Mouse (Mus musculus) C2C12 (cell line): ENCODE measurements at regions not wholly inside any gene's neighbourhood (a gene's known extent, or its start where the extent isn't known, plus 50 kb on each side); places are given as distances from the start of the nearest gene placed in this dataset.

Source experiments
- H3K27me3 ChIP-seq: one replicate; pipeline ENCODE4 v1.6.1; 2011; ENCODE audit not compliant: control insufficient read depth, insufficient read depth, insufficient read length
- H3K36me3 ChIP-seq: one replicate; pipeline ENCODE4 v1.6.1; 2011; ENCODE audit not compliant: control insufficient read depth, insufficient read depth
- H3K4me3 ChIP-seq: one replicate; pipeline ENCODE4 v1.5.1; 2011; ENCODE audit warnings: mild to moderate bottlenecking, control low read depth; ENCODE audit not compliant: poor library complexity, insufficient read depth, severe bottlenecking
- H3K79me2 ChIP-seq: one replicate; pipeline ENCODE4 v1.6.1; 2011; ENCODE audit not compliant: control insufficient read depth, insufficient read depth
- H3K79me3 ChIP-seq: one replicate; pipeline ENCODE4 v1.6.1; 2011; ENCODE audit warnings: low read depth, control low read depth
- H3ac ChIP-seq: one replicate; pipeline ENCODE3; 2011; ENCODE audit warnings: low read depth; ENCODE audit not compliant: control insufficient read depth, insufficient read length
- CEBPB ChIP-seq: IDR thresholded peaks from one replicate; pipeline ENCODE4 v1.6.1; 2011; ENCODE audit warnings: low read depth, mild to moderate bottlenecking, control low read depth, moderate library complexity
- CTCF ChIP-seq: IDR thresholded peaks from one replicate; pipeline ENCODE4 v1.5.1; 2011; ENCODE audit not compliant: control insufficient read depth, insufficient read depth, insufficient read length
- FOSL1 ChIP-seq: IDR thresholded peaks from one replicate; pipeline ENCODE4 v1.8.0; 2011; ENCODE audit warnings: mild to moderate bottlenecking, low read length; ENCODE audit not compliant: poor library complexity, insufficient read depth, severe bottlenecking
- MAX ChIP-seq: IDR thresholded peaks from one replicate; pipeline ENCODE4 v1.6.1; 2011; ENCODE audit warnings: mild to moderate bottlenecking, control low read depth
- MYOD1 ChIP-seq: IDR thresholded peaks from one replicate; pipeline ENCODE4 v1.6.1; 2011; ENCODE audit warnings: low read depth; ENCODE audit not compliant: control insufficient read depth, insufficient read length
- MYOG ChIP-seq: IDR thresholded peaks from one replicate; pipeline ENCODE4 v1.6.1; 2011; ENCODE audit not compliant: control insufficient read depth, insufficient read length; ENCODE audit errors: extremely low read depth
- USF1 ChIP-seq: IDR thresholded peaks from one replicate; pipeline ENCODE4 v1.6.1; 2011; ENCODE audit warnings: low read depth, mild to moderate bottlenecking, control low read depth, moderate library complexity

- no peak for TF ChIP-seq MYOD1
- TF ChIP-seq CEBPB: no peak
- TF ChIP-seq CTCF: no peak
- no peak for TF ChIP-seq MYOG
- no peak for TF ChIP-seq MAX
- no peak for TF ChIP-seq FOSL1
- no peak for TF ChIP-seq USF1
- Histone ChIP-seq H3ac (no peak overlapping the region), H3K79me2 (no peaks in the 10 kb centered on the region), H3K79me3 (no peaks in the 10 kb centered on the region), H3K27me3 (no peaks in the 10 kb centered on the region), H3K4me3 (no peak overlapping the region), H3K36me3 (no peaks in the 10 kb centered on the region)
These were observed 176.9 kb upstream of the Sall1 start for GRCm38 (mm10) chr8:89220870-89221269.

GRCm38 (mm10) chr8:89220381-89220780 is 176.4 kb upstream of the Sall1 start:
- no peaks in the 10 kb centered on the region for H3K79me3 ChIP-seq
- H3K27me3 ChIP-seq: no peaks in the 10 kb centered on the region
- no peak overlapping the region for H3K4me3 ChIP-seq
- H3ac ChIP-seq: no peak overlapping the region
- H3K36me3 ChIP-seq: no peaks in the 10 kb centered on the region
- H3K79me2 ChIP-seq: no peaks in the 10 kb centered on the region
- TF ChIP-seq USF1: no peak
- no peak for TF ChIP-seq CTCF
- TF ChIP-seq FOSL1: no peak
- no peak for TF ChIP-seq MYOD1
- no peak for TF ChIP-seq MYOG
- no peak for TF ChIP-seq CEBPB
- no peak for TF ChIP-seq MAX

GRCm38 (mm10) chr8:89219156-89219555 is 175.2 kb upstream of the Sall1 start:
- Histone ChIP-seq H3K4me3 (no peak overlapping the region), H3ac (no peak overlapping the region), H3K79me2 (no peaks in the 10 kb centered on the region), H3K27me3 (no peaks in the 10 kb centered on the region), H3K36me3 (no peaks in the 10 kb centered on the region), H3K79me3 (no peaks in the 10 kb centered on the region)
- TF ChIP-seq MYOG (no peak), MYOD1 (no peak), MAX (no peak), CEBPB (no peak), FOSL1 (no peak), USF1 (no peak), CTCF (no peak)

GRCm38 (mm10) chr8:89217689-89218088 is 173.7 kb upstream of the Sall1 start:
- TF ChIP-seq CTCF (no peak), MYOG (no peak), FOSL1 (no peak), CEBPB (no peak), MYOD1 (no peak), MAX (no peak), USF1 (no peak)
- no peaks in the 10 kb centered on the region for H3K36me3 ChIP-seq
- no peaks in the 10 kb centered on the region for H3K79me2 ChIP-seq
- H3K79me3 ChIP-seq: no peaks in the 10 kb centered on the region
- no peak overlapping the region for H3ac ChIP-seq
- no peak overlapping the region for H3K4me3 ChIP-seq
- no peaks in the 10 kb centered on the region for H3K27me3 ChIP-seq

GRCm38 (mm10) chr8:89211931-89212330 is 168.0 kb upstream of the Sall1 start:
- no peaks in the 10 kb centered on the region for H3K36me3 ChIP-seq
- TF ChIP-seq CEBPB (no peak), USF1 (no peak), FOSL1 (no peak), MYOD1 (no peak), MAX (no peak), CTCF (no peak), MYOG (no peak)

GRCm38 (mm10) chr8:89210684-89211083 is 166.7 kb upstream of the Sall1 start:
- no peaks in the 10 kb centered on the region for H3K36me3 ChIP-seq
- no peak overlapping the region for H3ac ChIP-seq
- H3K79me3 ChIP-seq: no peaks in the 10 kb centered on the region
- H3K79me2 ChIP-seq: no peaks in the 10 kb centered on the region
- TF ChIP-seq MYOD1 (no peak), USF1 (no peak), MYOG (no peak), MAX (no peak), FOSL1 (no peak), CTCF (no peak), CEBPB (no peak)
- H3K4me3 ChIP-seq: no peak overlapping the region
- H3K27me3 ChIP-seq: no peaks in the 10 kb centered on the region

More at GRCm38 (mm10) chr8:89211931-89212330, 168.0 kb upstream of the Sall1 start:
- H3K27me3 ChIP-seq: no peaks in the 10 kb centered on the region
- H3K79me3 ChIP-seq: no peaks in the 10 kb centered on the region
- H3ac ChIP-seq: no peak overlapping the region
- H3K4me3 ChIP-seq: no peak overlapping the region
- H3K79me2 ChIP-seq: no peaks in the 10 kb centered on the region
